ENCODE assay signal across 9 mouse cellular contexts in genomic region chr1:169485408-169485885, GRCm38 (mm10). TPM values are rescaled to one million over a fixed set of nuclear protein-coding genes. Genes with fewer than 3 reads are reported as not detected.
DNase-seq lines count a peak whose midpoint lies in the region; ATAC-seq and TF ChIP-seq lines count a peak whose summit lies in the region.
"Had no signal": no experiment of that assay in that cellular context is flagged by ENCODE, and none has a peak within 500 bp of the region (broad histone marks: within the 10 kb centered on the region; RNA-seq: fewer than 3 reads in every experiment).

No protein-coding gene starts in this region.

- intact Hi-C loops in left cerebral cortex, postnatal 14 days (cut with DNase I) = no loop called here

- peak; percentile 87 for ATAC-seq in forebrain, postnatal 0 days

- no peaks in the 10 kb centered on the region for H3K36me3 ChIP-seq in forebrain, postnatal 0 days (ENCODE audit: insufficient read depth)
- H3K36me3 ChIP-seq: embryonic facial prominence, embryonic 12.5 days; limb, embryonic 12.5 days had no signal

- DNase-seq in 3T3-L1 (ENCODE audit: low read depth, low spot score) (peak; percentile 72), NIH3T3 (ENCODE audit: low read depth) (peak; percentile 63)
- DNase-seq in forebrain, postnatal 0 days = peak; percentile 77
- DNase-seq in left cerebral cortex, postnatal 14 days (ENCODE audit: low spot score in 2 of 2) = peak; percentile 37 to 63
- no peak for DNase-seq in ovary, postnatal 14 days (ENCODE audit: low spot score)
- DNase-seq in kidney, adult 9 months = no peak
- no peak for DNase-seq in adrenal gland, postnatal 4 days (ENCODE audit: low spot score in 2 of 2)

- 0 out of 2 replicates have a peak overlapping the region, but pooled peaks have one; percentile 51 for H3K27ac ChIP-seq in forebrain, postnatal 0 days (ENCODE audit: low read depth, low read length)
- H3K27ac ChIP-seq: embryonic facial prominence, embryonic 12.5 days; limb, embryonic 12.5 days had no signal

- no peak overlapping the region for H3K9ac ChIP-seq in forebrain, postnatal 0 days
- H3K9ac ChIP-seq: embryonic facial prominence, embryonic 12.5 days; limb, embryonic 12.5 days had no signal

- TF ChIP-seq CTCF in forebrain, postnatal 0 days (IDR thresholded peaks at IDR 0.05; ENCODE audit: low read depth) = no peak

- H3K9me3 ChIP-seq in forebrain, postnatal 0 days (ENCODE audit: low read length) = no peaks in the 10 kb centered on the region
- H3K9me3 ChIP-seq: embryonic facial prominence, embryonic 12.5 days; limb, embryonic 12.5 days had no signal

- no peaks in the 10 kb centered on the region for H3K4me1 ChIP-seq in forebrain, postnatal 0 days (ENCODE audit: insufficient read depth)
- H3K4me1 ChIP-seq: embryonic facial prominence, embryonic 12.5 days had no signal

- H3K4me3 ChIP-seq in forebrain, postnatal 0 days (ENCODE audit: low read depth, low read length) = no peak overlapping the region
- H3K4me3 ChIP-seq: embryonic facial prominence, embryonic 12.5 days; limb, embryonic 12.5 days had no signal

- H3K27me3 ChIP-seq in forebrain, postnatal 0 days (ENCODE audit: insufficient read depth, low read length) = no peaks in the 10 kb centered on the region
- H3K27me3 ChIP-seq: embryonic facial prominence, embryonic 12.5 days; limb, embryonic 12.5 days had no signal

- H3K4me2 ChIP-seq in forebrain, postnatal 0 days (ENCODE audit: low read depth) = no peak overlapping the region
- H3K4me2 ChIP-seq: embryonic facial prominence, embryonic 12.5 days; limb, embryonic 12.5 days had no signal

- 20% methylated on average over 6 of the region's 6 CpGs for WGBS in forebrain, postnatal 0 days

RNA-seq across cellular contexts. Expression of gene Nuf2, which starts 45.8 kb away (rescaled TPM):
- 7.3 and 8.6 TPM in 2 replicates for total RNA-seq in forebrain, postnatal 0 days (2014; rRNA removed)
- 7.9 and 9.2 TPM in 2 replicates for polyA plus RNA-seq in forebrain, postnatal 0 days (2015; fragmentation: Nextera tagmentation; extraction: Ambion mirVana)
- total RNA-seq in left cerebral cortex, postnatal 14 days (2021) = 1 to 10 TPM; 1.8 to 3.1 TPM
- total RNA-seq in adrenal gland, postnatal 4 days (2021) = 10 to 100 TPM; 21.8 to 22.6 TPM

Comparison
In these comparisons a context has a peak if more than half of its experiments do, and no peak if none do; other contexts are left out.
1. DNase-seq: peak in 3T3-L1 (single experiment), NIH3T3 (single experiment), forebrain, postnatal 0 days (single experiment) and left cerebral cortex, postnatal 14 days (2 of 2); none in ovary, postnatal 14 days (single experiment), kidney, adult 9 months (single experiment) and adrenal gland, postnatal 4 days (0 of 2).